Mouse (Mus musculus): Measurements from ENCODE around the gene Crtac1. TPM values are rescaled to one million over a fixed set of nuclear protein-coding genes. Genes with fewer than 3 reads are reported as not detected.

The Crtac1 gene
- 100 to 1,000 TPM in 1 of 2 experiments, 10 to 100 TPM in 1; 96.8 to 103 TPM for total RNA-seq (2021)
- long read RNA-seq, transcript Crtac1-201 (15 exons, 2,618 nt) = major isoform, 73 of 130 reads
- long read RNA-seq, partial matches to known transcripts = 25 of 130 reads
- long read RNA-seq, other reads (novel, unspliced or antisense) = 32 of 130 reads

- DNase-seq (ENCODE audit: low spot score in 2 of 2) = peak; percentile 87 to 91
These were observed at the start of gene Crtac1 for GRCm38 (mm10) chr19:42431485-42432190. Gene Crtac1 (minus strand): TSS chr19:42431783.

GRCm38 (mm10) chr19:42478303-42478702, 46.7 kb upstream of the Crtac1 start:
- DNase-seq (ENCODE audit: low spot score in 2 of 2) = no peak

GRCm38 (mm10) chr19:42477769-42478168, 46.2 kb upstream of the Crtac1 start:
- DNase-seq (ENCODE audit: low spot score in 2 of 2) = no peak

- no peak for DNase-seq (ENCODE audit: low spot score in 2 of 2)
These were observed 41.2 kb upstream of the Crtac1 start for GRCm38 (mm10) chr19:42472831-42473230.

- DNase-seq (ENCODE audit: low spot score in 2 of 2) = no peak
These were observed 40.0 kb upstream of the Crtac1 start for GRCm38 (mm10) chr19:42471571-42471970.

GRCm38 (mm10) chr19:42461851-42462250, 30.3 kb upstream of the Crtac1 start:
- no peak for DNase-seq (ENCODE audit: low spot score in 2 of 2)

GRCm38 (mm10) chr19:42461353-42461752, 29.8 kb upstream of the Crtac1 start:
- DNase-seq (ENCODE audit: low spot score in 2 of 2) = no peak

GRCm38 (mm10) chr19:42459512-42459911, 27.9 kb upstream of the Crtac1 start:
- DNase-seq (ENCODE audit: low spot score in 2 of 2) = no peak

- DNase-seq (ENCODE audit: low spot score in 2 of 2) = no peak
These were observed 23.1 kb upstream of the Crtac1 start for GRCm38 (mm10) chr19:42454481-42455236.

- DNase-seq (ENCODE audit: low spot score in 2 of 2) = no peak
These were observed 22.4 kb upstream of the Crtac1 start for GRCm38 (mm10) chr19:42454006-42454405.

GRCm38 (mm10) chr19:42452539-42452938, 21.0 kb upstream of the Crtac1 start:
- no peak for DNase-seq (ENCODE audit: low spot score in 2 of 2)

GRCm38 (mm10) chr19:42448539-42448938, 17.0 kb upstream of the Crtac1 start:
- DNase-seq (ENCODE audit: low spot score in 2 of 2) = no peak

GRCm38 (mm10) chr19:42443887-42444409, 12.4 kb upstream of the Crtac1 start:
- peak; percentile 49 to 71 for DNase-seq (ENCODE audit: low spot score in 2 of 2)

- no peak for DNase-seq (ENCODE audit: low spot score in 2 of 2)
These were observed 11.7 kb upstream of the Crtac1 start for GRCm38 (mm10) chr19:42443266-42443665.

GRCm38 (mm10) chr19:42442246-42443197, 10.9 kb upstream of the Crtac1 start:
- no peak for DNase-seq (ENCODE audit: low spot score in 2 of 2)

- DNase-seq (ENCODE audit: low spot score in 2 of 2) = peak in 1 of 2 experiments; percentile 61
These were observed 8.5 kb upstream of the Crtac1 start for GRCm38 (mm10) chr19:42440089-42440488.

GRCm38 (mm10) chr19:42439353-42439752, 7.8 kb upstream of the Crtac1 start:
- DNase-seq (ENCODE audit: low spot score in 2 of 2) = no peak

- DNase-seq (ENCODE audit: low spot score in 2 of 2) = no peak
These were observed 4.0 kb upstream of the Crtac1 start for GRCm38 (mm10) chr19:42435621-42436020.

- DNase-seq (ENCODE audit: low spot score in 2 of 2) = no peak
These were observed 1.2 kb upstream of the Crtac1 start for GRCm38 (mm10) chr19:42432761-42433160.

- peak; percentile 56 to 67 for DNase-seq (ENCODE audit: low spot score in 2 of 2)
These were observed 608 bp upstream of the Crtac1 start for GRCm38 (mm10) chr19:42432191-42432590.

GRCm38 (mm10) chr19:42430981-42431380, 602 bp downstream of the Crtac1 start:
- DNase-seq (ENCODE audit: low spot score in 2 of 2) = peak; percentile 60 to 67

Data from layer of hippocampus, postnatal 10 days (tissue).